Mouse (Mus musculus) cortical plate, adult 2 months (tissue): Measurements from ENCODE around the gene Zwilch.

Source experiments
- CTCF ChIP-seq: fragments of 200-500 bp; IDR thresholded peaks from 2 replicates; pipeline ENCODE4 v1.5.1; 2011; ENCODE audit warnings: mild to moderate bottlenecking, control low read depth, low read length; ENCODE audit not compliant: insufficient read depth; ENCODE audit errors: extremely low read depth
- POLR2A ChIP-seq: fragments of 200-500 bp; IDR thresholded peaks from 2 replicates; pipeline ENCODE4 v1.6.1; 2011; ENCODE audit warnings: mild to moderate bottlenecking, low read length, control low read depth; ENCODE audit not compliant: insufficient read depth; ENCODE audit errors: extremely low read depth

DNA sequence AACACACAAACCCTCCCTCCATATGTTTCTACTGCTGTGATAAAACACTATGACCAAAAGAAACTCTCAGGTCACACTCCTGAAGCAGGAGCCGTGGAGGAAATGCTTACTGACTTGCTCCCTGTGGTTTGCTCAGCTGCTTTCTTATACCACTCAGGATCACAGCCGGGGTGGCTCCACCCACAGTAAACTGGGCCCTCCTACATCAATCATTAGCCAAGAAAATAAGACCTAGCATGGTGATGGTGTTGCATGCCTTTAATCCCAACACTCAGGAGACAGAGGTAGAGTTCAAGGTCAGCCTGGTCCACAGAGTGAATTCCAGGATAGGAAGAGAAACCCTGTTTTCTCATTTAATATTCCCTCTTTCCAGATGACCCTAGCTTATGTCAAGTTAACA, 27.0 kb upstream of the Zwilch start:
- TF ChIP-seq POLR2A (no peak), CTCF (no peak)
